Mouse (Mus musculus): ENCODE data around the gene Disp1. TPM values are rescaled to one million over a fixed set of nuclear protein-coding genes. Genes with fewer than 3 reads are reported as not detected.

Disp1 gene
- total and polyA plus RNA-seq, 2 experiments from 2014 or later = 6.3 to 7.2 TPM

DNA sequence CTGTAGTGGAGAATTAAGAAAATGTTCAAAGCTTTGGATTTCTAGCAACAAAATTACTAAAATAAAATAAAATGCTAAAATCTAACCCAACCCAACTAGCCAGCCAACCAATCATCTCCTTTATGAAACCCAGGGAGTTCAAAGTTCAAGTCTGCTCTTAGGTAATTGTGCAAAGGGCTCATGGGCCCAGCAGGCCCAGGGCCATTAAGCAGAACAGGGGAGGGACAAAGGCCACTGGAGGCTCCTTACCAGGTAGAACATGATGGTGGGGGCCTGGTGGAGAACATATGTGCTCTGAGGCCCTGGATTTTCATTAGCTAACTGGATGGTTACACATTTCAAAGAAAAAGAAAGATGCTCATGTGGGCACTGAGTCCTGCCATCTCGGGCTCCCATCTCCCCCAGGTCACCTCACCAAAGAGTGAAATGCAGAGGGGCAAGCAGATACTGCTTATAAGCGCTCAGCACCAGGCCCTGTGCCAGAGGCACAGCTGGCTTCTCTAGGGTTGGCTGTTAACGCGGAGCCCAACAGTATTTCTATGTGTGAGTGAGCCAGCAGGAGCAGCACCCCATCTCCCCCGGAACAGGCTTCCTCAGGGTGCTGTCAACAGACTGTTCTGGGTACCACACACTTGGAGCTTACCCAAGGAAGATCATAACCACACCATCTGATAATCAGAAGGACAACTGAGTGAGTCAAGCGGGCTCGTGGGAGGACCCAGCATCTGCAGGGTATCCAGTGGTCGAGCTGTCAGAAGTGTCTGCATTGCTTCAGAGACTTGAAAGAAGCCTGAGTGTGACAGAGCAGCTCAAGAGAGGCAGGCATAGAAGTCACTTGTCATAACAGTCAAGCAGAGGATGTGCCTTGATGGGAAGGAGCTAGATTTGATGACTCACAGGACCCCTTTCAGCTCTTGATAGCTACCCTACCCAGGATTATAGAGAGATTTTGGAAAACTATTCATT lies 137.0 kb downstream of the Disp1 start:
- no peak overlapping the region for H3K4me2 ChIP-seq (ENCODE audit: low read depth)
- H3K9ac ChIP-seq = no peak overlapping the region
- peak; percentile 35 for DNase-seq
- 60% methylated on average over 8 of the region's 8 CpGs for WGBS
- peaks cover 29% of the 10 kb centered on the region for H3K36me3 ChIP-seq (ENCODE audit: insufficient read depth)
- H3K4me3 ChIP-seq (ENCODE audit: low read depth, low read length) = no peak overlapping the region
- H3K9me3 ChIP-seq (ENCODE audit: low read length) = 0 out of 2 replicates have a peak, but pooled peaks cover 6% of the 10 kb centered on the region
- H3K4me1 ChIP-seq (ENCODE audit: insufficient read depth) = no peaks in the 10 kb centered on the region
- no peak for TF ChIP-seq CTCF (IDR thresholded peaks at IDR 0.05; ENCODE audit: low read depth)
- no peak overlapping the region for H3K27ac ChIP-seq (ENCODE audit: low read depth, low read length)
- H3K27me3 ChIP-seq (ENCODE audit: insufficient read depth, low read length) = no peaks in the 10 kb centered on the region; the same call in 1 of the 2 replicates
- peak; percentile 55 for ATAC-seq

DNA sequence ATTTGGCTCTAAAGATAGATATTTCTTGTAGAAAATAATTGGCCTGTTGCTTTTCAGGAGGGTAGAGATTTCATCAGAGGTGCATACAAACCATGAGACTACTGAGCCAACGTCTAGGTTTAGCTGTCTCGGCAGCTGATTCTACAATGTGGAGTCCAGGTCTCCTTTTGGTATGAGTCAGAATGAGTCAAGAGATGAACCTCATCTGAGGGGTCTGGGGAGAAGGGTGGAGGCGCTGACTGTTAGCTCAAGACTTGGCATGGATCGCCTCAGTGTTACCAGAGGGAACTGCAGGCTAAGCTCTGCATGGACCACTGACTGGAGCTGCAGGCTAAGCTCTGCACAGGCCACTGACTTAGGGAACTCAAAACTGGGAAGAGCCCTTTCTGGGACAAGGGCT lies 138.9 kb downstream of the Disp1 start:
- no peaks in the 10 kb centered on the region for H3K4me1 ChIP-seq (ENCODE audit: insufficient read depth)
- no peaks in the 10 kb centered on the region for H3K9me3 ChIP-seq (ENCODE audit: low read length)
- no peak overlapping the region for H3K4me2 ChIP-seq (ENCODE audit: low read depth)
- ATAC-seq = no peak
- no peak overlapping the region for H3K4me3 ChIP-seq (ENCODE audit: low read depth, low read length)
- DNase-seq = no peak
- no peaks in the 10 kb centered on the region; the same call in 1 of the 2 replicates for H3K27me3 ChIP-seq (ENCODE audit: insufficient read depth, low read length)
- H3K27ac ChIP-seq (ENCODE audit: low read depth, low read length) = no peak overlapping the region
- TF ChIP-seq CTCF (IDR thresholded peaks at IDR 0.05; ENCODE audit: low read depth) = no peak
- 49% methylated on average over 4 of the region's 4 CpGs for WGBS
- H3K36me3 ChIP-seq (ENCODE audit: insufficient read depth) = peaks cover 9% of the 10 kb centered on the region
- H3K9ac ChIP-seq = no peak overlapping the region

DNA sequence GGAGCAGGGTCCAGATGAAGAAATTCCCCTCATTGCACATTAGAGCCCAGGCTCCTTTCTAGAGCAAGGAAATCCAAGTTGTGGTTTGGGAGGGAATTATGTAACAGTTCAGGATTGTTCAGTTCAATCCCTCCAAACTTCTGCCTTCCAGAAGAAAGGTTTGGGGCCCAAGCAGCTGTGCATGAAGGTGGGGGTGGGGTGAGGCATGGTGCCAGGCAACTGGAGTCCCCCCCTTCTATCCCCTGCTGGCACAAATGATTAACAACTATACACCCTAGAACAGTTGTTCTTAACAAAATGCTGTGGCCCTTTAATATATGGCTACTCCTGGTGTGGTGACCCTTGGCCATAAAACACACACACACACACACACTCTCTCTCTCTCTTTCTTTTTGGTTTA lies 140.2 kb downstream of the Disp1 start:
- no peaks in the 10 kb centered on the region for H3K4me1 ChIP-seq (ENCODE audit: insufficient read depth)
- no peak overlapping the region for H3K27ac ChIP-seq (ENCODE audit: low read depth, low read length)
- H3K27me3 ChIP-seq (ENCODE audit: insufficient read depth, low read length) = no peaks in the 10 kb centered on the region; the same call in 1 of the 2 replicates
- 0 out of 2 replicates have a peak, but pooled peaks cover 5% of the 10 kb centered on the region for H3K36me3 ChIP-seq (ENCODE audit: insufficient read depth)
- no peak overlapping the region for H3K9ac ChIP-seq
- DNase-seq (no peak), ATAC-seq (no peak)
- H3K9me3 ChIP-seq (ENCODE audit: low read length) = no peaks in the 10 kb centered on the region
- H3K4me3 ChIP-seq (ENCODE audit: low read depth, low read length) = no peak overlapping the region
- no peak overlapping the region for H3K4me2 ChIP-seq (ENCODE audit: low read depth)
- TF ChIP-seq CTCF (IDR thresholded peaks at IDR 0.05; ENCODE audit: low read depth) = no peak

DNA sequence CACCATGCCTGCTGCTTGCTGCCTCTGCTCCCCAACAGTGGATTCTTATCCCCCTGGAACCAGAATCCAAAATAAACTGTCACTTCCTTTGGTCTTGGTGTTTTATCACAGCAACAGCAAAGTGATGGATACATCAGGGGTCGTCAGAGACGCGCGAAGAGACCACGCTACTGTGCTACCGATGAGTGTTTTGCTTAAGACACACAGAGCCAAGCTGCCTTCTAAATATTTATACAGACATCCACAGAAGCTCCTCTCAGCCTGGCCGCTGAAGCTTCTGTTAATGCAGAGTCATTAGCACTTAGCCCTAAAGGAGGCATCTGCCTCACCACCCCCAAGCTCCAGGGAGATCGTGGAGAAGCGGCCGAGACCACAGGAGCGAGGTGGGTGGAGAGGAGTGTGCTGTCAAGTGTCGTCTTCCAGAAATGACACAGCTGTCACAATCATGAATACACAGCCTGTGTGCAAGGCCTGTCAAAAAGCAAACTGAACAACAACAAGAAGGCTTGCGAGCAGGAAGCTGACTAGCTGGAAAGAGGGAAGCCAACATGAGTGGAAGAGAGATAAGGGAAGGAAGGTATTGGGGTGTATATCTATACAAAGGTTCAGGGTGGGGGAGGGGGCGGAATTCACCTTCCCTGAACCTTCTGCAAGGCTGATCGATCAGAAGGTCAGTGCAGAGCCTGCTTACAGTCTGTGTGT lies 146.1 kb downstream of the Disp1 start:
- no peak for TF ChIP-seq CTCF (IDR thresholded peaks at IDR 0.05; ENCODE audit: low read depth)
- Histone ChIP-seq H3K9me3 (ENCODE audit: low read length) (no peaks in the 10 kb centered on the region), H3K36me3 (ENCODE audit: insufficient read depth) (no peaks in the 10 kb centered on the region), H3K27ac (ENCODE audit: low read depth, low read length) (no peak overlapping the region), H3K9ac (no peak overlapping the region), H3K4me2 (ENCODE audit: low read depth) (no peak overlapping the region), H3K4me3 (ENCODE audit: low read depth, low read length) (no peak overlapping the region), H3K4me1 (ENCODE audit: insufficient read depth) (no peaks in the 10 kb centered on the region), H3K27me3 (ENCODE audit: insufficient read depth, low read length) (no peaks in the 10 kb centered on the region)
- DNase-seq (no peak), ATAC-seq (0 out of 2 replicates have a peak, but pooled peaks have one; percentile 36)
- 56% methylated on average over 15 of the region's 15 CpGs for WGBS

DNA sequence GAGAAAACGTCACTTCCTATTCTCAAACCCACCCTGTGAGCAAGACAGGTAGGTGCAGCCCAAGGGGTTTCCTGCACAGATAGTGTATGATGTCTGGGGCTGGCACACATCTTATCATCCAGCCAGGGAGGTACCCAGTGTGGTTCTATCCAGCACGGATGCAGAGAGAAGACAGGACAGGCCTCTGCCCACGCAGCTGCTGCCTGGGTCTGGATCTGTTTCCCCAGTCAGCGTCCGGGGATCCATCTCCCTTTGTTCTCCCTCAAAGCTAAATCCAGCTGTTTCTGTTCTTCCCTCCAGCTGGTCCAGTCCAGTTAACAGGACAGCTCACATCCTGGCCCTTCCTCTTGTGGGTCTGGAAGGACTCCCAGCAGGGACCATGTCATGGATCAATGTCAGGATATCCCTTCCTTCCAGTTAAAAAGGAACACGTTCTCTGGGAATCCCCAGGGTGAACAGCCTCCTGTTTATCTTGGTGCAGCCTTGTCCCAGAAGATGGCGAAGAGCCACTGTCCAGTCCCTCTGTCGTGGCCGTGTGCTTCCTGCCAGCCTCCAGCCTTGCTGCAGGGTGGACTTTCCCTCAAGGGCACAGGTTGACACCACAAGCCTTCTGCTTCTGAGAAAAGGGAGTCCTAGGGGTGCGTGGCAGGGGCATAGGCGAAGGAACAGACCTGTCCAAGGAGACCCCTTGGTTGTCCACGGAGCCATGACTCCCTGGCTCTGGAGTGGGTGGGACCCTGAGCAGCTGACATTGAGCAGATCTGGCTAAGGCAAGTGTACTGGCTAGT lies 148.9 kb downstream of the Disp1 start:
- no peak for TF ChIP-seq CTCF (IDR thresholded peaks at IDR 0.05; ENCODE audit: low read depth)

DNA sequence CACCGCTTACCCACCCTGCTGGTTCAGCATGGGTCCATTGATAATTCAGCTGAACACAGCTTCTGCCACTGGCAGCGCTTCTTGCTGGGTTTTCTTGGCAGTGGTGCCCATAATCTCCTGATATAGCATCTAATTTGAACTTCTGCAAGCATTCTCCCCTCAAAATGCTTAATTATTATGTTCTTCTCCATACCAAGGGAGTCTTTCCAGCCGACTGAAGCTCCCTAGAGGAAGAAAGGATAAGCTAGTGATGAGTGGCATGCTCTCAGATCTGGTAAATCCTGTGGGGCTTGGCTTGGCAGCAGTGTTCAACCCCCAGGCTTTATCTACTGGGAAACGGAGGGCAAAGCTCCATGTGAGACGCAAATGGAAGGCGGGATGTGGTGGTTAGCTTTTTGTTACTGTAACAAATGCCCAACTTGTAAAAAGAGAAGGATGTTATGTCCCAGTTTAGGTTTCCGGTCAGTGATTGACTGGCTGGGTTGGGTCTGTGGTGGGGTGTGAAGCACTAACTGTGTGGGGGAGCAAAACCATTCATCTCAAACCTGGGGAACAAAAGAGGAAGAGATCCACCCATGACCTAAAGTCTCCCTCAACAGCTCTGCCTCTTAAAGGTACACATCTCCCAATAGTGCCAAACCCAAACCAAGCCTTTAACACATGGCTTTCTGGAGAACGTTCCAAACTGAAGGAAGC lies 151.2 kb downstream of the Disp1 start:
- Histone ChIP-seq H3K36me3 (ENCODE audit: insufficient read depth) (no peaks in the 10 kb centered on the region), H3K27me3 (ENCODE audit: insufficient read depth, low read length) (no peaks in the 10 kb centered on the region), H3K4me1 (ENCODE audit: insufficient read depth) (no peaks in the 10 kb centered on the region), H3K4me3 (ENCODE audit: low read depth, low read length) (no peak overlapping the region), H3K4me2 (ENCODE audit: low read depth) (no peak overlapping the region), H3K9me3 (ENCODE audit: low read length) (no peaks in the 10 kb centered on the region), H3K27ac (ENCODE audit: low read depth, low read length) (no peak overlapping the region), H3K9ac (no peak overlapping the region)
- DNase-seq = no peak
- TF ChIP-seq CTCF (IDR thresholded peaks at IDR 0.05; ENCODE audit: low read depth) = no peak
- no peak for ATAC-seq
- WGBS = 68% methylated on average over 8 of the region's 8 CpGs

More for the DNA sequence above, 148.9 kb downstream of the Disp1 start:
- Histone ChIP-seq H3K9me3 (ENCODE audit: low read length) (no peaks in the 10 kb centered on the region), H3K27ac (ENCODE audit: low read depth, low read length) (no peak overlapping the region), H3K4me1 (ENCODE audit: insufficient read depth) (no peaks in the 10 kb centered on the region), H3K36me3 (ENCODE audit: insufficient read depth) (no peaks in the 10 kb centered on the region), H3K9ac (no peak overlapping the region), H3K27me3 (ENCODE audit: insufficient read depth, low read length) (no peaks in the 10 kb centered on the region), H3K4me3 (ENCODE audit: low read depth, low read length) (no peak overlapping the region), H3K4me2 (ENCODE audit: low read depth) (no peak overlapping the region)
- DNase-seq (no peak), ATAC-seq (no peak)
- 82% methylated on average over 12 of the region's 12 CpGs for WGBS
